Mouse (Mus musculus) erythroblast, embryonic 14.5 days (primary cell): ENCODE data around the gene Rnf149. TPM values are rescaled to one million over a fixed set of nuclear protein-coding genes. Genes with fewer than 3 reads are reported as not detected.
A peak's percentile ranks its signal among the peaks of the same experiment; 100 is the strongest.

Experiments
- H3K27me3 ChIP-seq: 2 replicates; pipeline ENCODE4 v1.6.1; 2012; ENCODE audit warnings: inconsistent platforms; ENCODE audit not compliant: control insufficient read depth
- H3K36me3 ChIP-seq: 2 replicates; pipeline ENCODE4 v1.6.1; 2012; ENCODE audit warnings: mild to moderate bottlenecking, inconsistent platforms; ENCODE audit not compliant: control insufficient read depth
- H3K4me1 ChIP-seq: 2 replicates; pipeline ENCODE4 v1.6.1; 2012; ENCODE audit warnings: inconsistent platforms; ENCODE audit not compliant: control insufficient read depth
- H3K4me3 ChIP-seq: replicated peaks from 2 replicates; pipeline ENCODE3; 2012; ENCODE audit warnings: moderate library complexity, mild to moderate bottlenecking, inconsistent platforms
- H3K9me3 ChIP-seq: 2 replicates; pipeline ENCODE4 v1.6.1; 2012; ENCODE audit warnings: low read length, inconsistent platforms, mixed read lengths; ENCODE audit not compliant: control insufficient read depth
- GATA1 ChIP-seq: IDR thresholded peaks from 2 replicates; pipeline ENCODE4 v1.6.1; 2012; ENCODE audit warnings: low read length, inconsistent platforms, mixed read lengths
- TAL1 ChIP-seq: IDR thresholded peaks from 3 replicates; pipeline ENCODE4 v1.6.1; 2012; ENCODE audit warnings: low read length, inconsistent platforms, mixed read lengths
- polyA plus RNA-seq: library from polyadenylated mRNA; stranded (reverse); fragments of >175 nt; gene quantifications from 2 replicates; pipeline ENCODE4 v1.2.3, GENCODE M21; 2012

The Rnf149 gene
- polyA plus RNA-seq, 1 experiment = 1.2 TPM

DNA sequence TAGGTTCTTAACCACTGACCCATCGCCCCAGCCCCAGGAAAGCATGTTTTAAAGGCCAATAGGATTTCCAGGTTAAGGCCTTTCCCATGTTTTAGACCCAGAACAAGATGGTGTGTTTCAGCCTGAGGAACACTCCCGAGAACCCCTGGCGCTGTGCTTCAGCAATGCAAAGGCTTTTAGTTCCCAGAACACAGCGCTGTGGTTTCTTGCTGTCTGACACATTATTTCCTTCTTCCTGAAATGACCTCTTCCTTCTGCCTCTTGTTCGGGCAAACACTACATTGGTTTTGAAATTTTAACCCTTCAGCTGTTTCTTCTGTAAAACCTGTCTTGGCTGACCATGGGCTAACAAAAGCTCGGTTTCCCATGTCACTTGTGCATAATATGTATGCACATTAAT, 1.9 kb upstream of the Rnf149 start:
- Histone ChIP-seq H3K36me3 (no peaks in the 10 kb centered on the region), H3K4me3 (no peak overlapping the region), H3K27me3 (peaks cover 8% of the 10 kb centered on the region), H3K9me3 (no peaks in the 10 kb centered on the region), H3K4me1 (peaks cover 37% of the 10 kb centered on the region)
- no peak for TF ChIP-seq TAL1
- no peak for TF ChIP-seq GATA1

DNA sequence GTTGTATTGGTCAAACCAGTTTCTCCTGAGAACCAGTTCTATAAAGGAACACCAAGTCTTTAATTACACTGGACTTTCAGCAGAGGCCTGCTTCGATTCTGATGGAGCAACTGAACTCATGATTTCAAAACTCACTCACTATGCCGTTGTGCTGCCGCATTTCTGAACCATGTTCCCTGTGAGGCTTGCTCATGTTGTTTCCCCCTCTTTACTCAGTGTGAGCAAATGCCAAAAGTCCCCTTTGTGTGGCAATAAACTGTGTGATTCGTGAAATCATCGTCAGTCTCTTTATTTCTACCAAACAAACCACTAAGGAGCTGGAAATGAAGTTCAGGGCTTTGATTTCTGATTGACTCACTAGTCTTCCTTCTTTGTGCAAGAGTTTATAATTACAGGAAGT, 1.2 kb upstream of the Rnf149 start:
- Histone ChIP-seq H3K27me3 (peaks cover 8% of the 10 kb centered on the region), H3K4me3 (no peak overlapping the region), H3K36me3 (no peaks in the 10 kb centered on the region), H3K9me3 (no peaks in the 10 kb centered on the region), H3K4me1 (peaks cover 41% of the 10 kb centered on the region)
- TF ChIP-seq GATA1 = no peak
- TF ChIP-seq TAL1 = no peak

DNA sequence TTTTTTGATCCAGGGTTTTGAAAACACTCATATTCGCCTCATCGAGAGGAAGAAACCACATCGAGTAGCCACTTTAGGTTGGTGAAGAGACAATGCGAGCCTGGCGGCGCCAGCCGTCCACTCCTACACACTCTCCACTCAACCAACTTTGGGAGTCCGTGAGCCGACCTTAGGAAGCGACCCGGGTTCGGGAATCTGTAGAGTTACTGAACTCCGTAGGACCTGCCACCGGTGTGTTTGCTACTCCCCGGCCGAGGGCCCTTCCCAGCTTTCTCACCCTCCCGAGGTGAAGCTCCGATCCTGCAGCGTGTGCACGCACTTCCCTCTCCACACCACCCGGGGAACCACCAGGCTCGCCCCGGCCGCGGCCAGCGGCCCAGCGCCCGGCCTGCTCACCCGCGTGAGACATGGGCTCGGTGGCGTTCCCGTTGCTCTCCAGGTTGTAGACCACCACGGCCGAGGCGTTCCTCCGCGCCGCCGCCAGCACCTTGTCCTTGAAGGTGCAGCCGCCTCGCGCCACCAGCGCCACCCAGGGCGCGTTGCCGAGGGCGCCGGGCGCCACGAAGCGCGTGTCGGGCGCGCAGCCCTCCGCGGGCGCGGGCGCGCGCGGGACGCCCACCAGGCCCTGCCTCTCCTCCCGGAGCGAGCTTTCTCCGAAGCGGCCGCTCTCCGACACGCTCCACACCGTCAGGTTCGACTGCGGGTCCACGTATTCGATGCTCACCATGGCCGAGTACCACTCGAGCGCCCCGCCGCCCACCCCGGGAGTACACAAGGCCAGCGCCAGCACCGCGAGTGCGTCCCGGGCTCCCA, 568 bp downstream of the Rnf149 start:
- Histone ChIP-seq H3K27me3 (no peaks in the 10 kb centered on the region; the same call in 1 of the 2 replicates), H3K4me1 (peaks cover 46% of the 10 kb centered on the region), H3K4me3 (peak overlapping the region; percentile 95), H3K9me3 (no peaks in the 10 kb centered on the region), H3K36me3 (peaks cover 6% of the 10 kb centered on the region)
- TF ChIP-seq GATA1 (no peak), TAL1 (no peak)

GRCm38 (mm10) chr1:39575778-39576375, 1.3 kb downstream of the Rnf149 start:
- Histone ChIP-seq H3K27me3 (no peaks in the 10 kb centered on the region; the same call in 1 of the 2 replicates), H3K9me3 (no peaks in the 10 kb centered on the region), H3K36me3 (peaks cover 10% of the 10 kb centered on the region), H3K4me3 (peak overlapping the region; percentile 95), H3K4me1 (peaks cover 46% of the 10 kb centered on the region)
- TF ChIP-seq GATA1 = no peak
- no peak for TF ChIP-seq TAL1

- H3K9me3 ChIP-seq = no peaks in the 10 kb centered on the region
- no peak overlapping the region for H3K4me3 ChIP-seq
- peaks cover 24% of the 10 kb centered on the region for H3K36me3 ChIP-seq
- H3K4me1 ChIP-seq = peaks cover 53% of the 10 kb centered on the region
- TF ChIP-seq TAL1 (no peak), GATA1 (no peak)
- no peaks in the 10 kb centered on the region for H3K27me3 ChIP-seq
These were observed 3.3 kb downstream of the Rnf149 start for GRCm38 (mm10) chr1:39573890-39574289.

GRCm38 (mm10) chr1:39571653-39572052, 5.6 kb downstream of the Rnf149 start:
- no peak overlapping the region for H3K4me3 ChIP-seq
- no peaks in the 10 kb centered on the region for H3K9me3 ChIP-seq
- peaks cover 42% of the 10 kb centered on the region for H3K4me1 ChIP-seq
- no peaks in the 10 kb centered on the region for H3K27me3 ChIP-seq
- H3K36me3 ChIP-seq = peaks cover 29% of the 10 kb centered on the region
- TF ChIP-seq GATA1 (no peak), TAL1 (no peak)

- Histone ChIP-seq H3K36me3 (peaks cover 49% of the 10 kb centered on the region), H3K4me3 (no peak overlapping the region), H3K9me3 (no peaks in the 10 kb centered on the region), H3K4me1 (peaks cover 12% of the 10 kb centered on the region), H3K27me3 (no peaks in the 10 kb centered on the region)
- no peak for TF ChIP-seq TAL1
- TF ChIP-seq GATA1 = no peak
These were observed 9.1 kb downstream of the Rnf149 start for GRCm38 (mm10) chr1:39568079-39568478.

GRCm38 (mm10) chr1:39564603-39565002, 12.6 kb downstream of the Rnf149 start:
- Histone ChIP-seq H3K4me1 (peaks cover 9% of the 10 kb centered on the region), H3K9me3 (no peaks in the 10 kb centered on the region), H3K4me3 (no peak overlapping the region), H3K36me3 (peaks cover 60% of the 10 kb centered on the region), H3K27me3 (no peaks in the 10 kb centered on the region)
- no peak for TF ChIP-seq TAL1
- no peak for TF ChIP-seq GATA1

DNA sequence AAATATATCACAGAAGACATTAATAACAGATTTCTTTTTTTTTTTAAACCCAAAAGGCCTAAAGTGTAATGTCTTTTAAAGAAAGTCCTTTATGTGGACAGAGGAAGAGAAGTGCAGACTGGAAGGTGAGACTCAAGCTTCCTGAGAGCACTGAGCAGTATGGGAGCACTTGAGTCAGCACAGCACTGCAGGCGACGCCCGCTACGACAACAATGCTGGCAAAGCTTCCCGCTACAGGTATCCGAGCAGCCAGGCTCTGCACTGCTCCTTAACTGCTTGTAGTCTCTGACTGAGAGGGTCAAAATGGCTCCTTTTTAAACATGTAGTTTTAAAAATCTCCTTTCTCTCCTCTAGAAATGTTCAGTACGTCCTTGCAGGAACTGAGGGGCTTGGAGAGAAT, 14.0 kb downstream of the Rnf149 start:
- no peaks in the 10 kb centered on the region for H3K9me3 ChIP-seq
- peaks cover 63% of the 10 kb centered on the region for H3K36me3 ChIP-seq
- no peaks in the 10 kb centered on the region for H3K4me1 ChIP-seq
- H3K4me3 ChIP-seq = no peak overlapping the region
- H3K27me3 ChIP-seq = no peaks in the 10 kb centered on the region
- TF ChIP-seq GATA1 = no peak
- TF ChIP-seq TAL1 = no peak
